Mouse (Mus musculus): ENCODE measurements at regions not wholly inside any gene's neighbourhood (a gene's known extent, or its start where the extent isn't known, plus 50 kb on each side); places are given as distances from the start of the nearest gene placed in this dataset.

- no peak for ATAC-seq (replicated peaks; ENCODE audit: poor library complexity)
These were observed 105.4 kb upstream of the Mroh9 start for GRCm38 (mm10) chr1:163190841-163191240.

DNA sequence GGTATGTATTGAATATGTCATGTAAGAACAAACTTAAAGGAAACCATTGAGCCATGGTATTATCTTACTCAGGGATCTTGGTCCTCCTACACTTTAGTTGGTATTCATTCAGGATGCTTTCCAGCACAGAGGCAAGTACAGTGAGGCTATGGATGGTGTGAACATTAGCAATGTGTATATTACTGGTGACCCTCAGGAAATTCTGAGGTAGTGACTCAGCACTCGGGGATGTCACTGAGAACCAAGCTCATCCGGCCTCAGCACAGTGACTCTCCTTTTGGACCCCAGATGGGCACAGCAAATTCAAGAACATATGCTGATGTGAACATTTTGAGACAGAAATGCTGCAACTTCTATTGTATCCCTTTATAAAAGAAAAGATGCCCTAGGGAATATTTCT, 96.4 kb upstream of the Mroh9 start:
- ATAC-seq (replicated peaks; ENCODE audit: poor library complexity) = no peak

DNA sequence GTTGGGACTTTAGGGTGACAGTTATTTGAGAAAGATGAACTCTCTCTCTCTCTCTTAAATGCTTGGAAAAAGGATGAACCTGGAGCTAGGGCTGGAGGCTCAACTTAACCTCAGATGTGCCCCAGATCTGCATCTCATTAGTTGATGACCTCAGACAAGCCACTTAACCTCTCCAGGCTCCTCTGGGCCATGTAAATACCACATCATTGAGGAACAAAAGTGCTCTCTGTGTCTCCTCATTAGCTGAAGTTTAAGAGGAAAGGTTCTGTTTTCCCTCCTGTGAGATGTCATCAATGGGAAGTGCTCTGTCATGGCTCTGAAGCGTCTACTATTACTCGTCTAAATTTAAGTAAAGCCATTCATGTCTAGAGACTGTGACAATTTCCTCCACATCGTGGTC, 91.5 kb upstream of the Mroh9 start:
- no peak for ATAC-seq (replicated peaks; ENCODE audit: poor library complexity)

- no peak for ATAC-seq (replicated peaks; ENCODE audit: poor library complexity)
These were observed 81.6 kb upstream of the Mroh9 start for GRCm38 (mm10) chr1:163167051-163167450.

GRCm38 (mm10) chr1:163163636-163164035, 78.2 kb upstream of the Mroh9 start:
- ATAC-seq (replicated peaks; ENCODE audit: poor library complexity) = no peak

- no peak for ATAC-seq (replicated peaks; ENCODE audit: poor library complexity)
These were observed 74.4 kb upstream of the Mroh9 start for GRCm38 (mm10) chr1:163159911-163160310.

GRCm38 (mm10) chr1:163158491-163158890, 73.0 kb upstream of the Mroh9 start:
- no peak for ATAC-seq (replicated peaks; ENCODE audit: poor library complexity)

- peak; percentile 98 for ATAC-seq (replicated peaks; ENCODE audit: poor library complexity)
These were observed 64.9 kb upstream of the Mroh9 start for GRCm38 (mm10) chr1:163150203-163150855.

DNA sequence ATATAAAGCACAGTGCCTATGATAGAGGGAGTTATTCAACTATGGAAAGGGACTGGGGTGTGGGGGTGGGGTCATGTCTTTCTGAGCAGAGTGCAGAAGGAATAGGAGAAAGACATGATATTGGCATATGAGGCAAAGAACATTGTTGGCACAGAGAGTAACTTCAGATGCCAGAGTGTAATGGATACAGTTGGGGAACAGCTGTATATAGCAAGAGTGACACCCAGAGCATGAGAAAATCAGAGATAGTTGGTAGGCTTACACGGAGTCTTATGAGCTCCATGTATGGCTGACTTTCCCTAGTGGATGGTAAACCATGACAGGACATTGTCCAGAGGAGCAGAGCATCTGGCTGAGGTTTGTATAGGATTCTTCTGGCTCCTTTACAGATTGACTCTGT, 61.2 kb upstream of the Mroh9 start:
- no peak for ATAC-seq (replicated peaks; ENCODE audit: poor library complexity)

DNA sequence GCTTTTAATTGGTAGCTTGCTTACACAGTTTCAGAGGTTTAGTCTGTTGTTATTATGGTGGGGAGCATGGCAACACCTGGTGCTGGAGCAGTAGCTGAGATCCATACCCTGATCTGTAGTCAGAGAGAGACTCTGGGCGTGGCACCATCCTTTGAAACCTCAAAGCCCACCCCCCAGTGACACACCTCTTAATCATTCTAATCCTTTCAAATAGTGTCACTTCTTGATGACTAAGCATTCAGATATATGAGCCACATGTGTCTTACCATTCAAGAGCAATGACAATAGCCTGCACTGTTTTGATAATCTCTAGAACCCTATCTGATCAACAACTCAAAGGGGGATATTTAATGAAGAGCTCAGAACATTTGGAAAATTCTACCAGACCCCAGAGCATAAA, 57.6 kb upstream of the Mroh9 start:
- no peak for ATAC-seq (replicated peaks; ENCODE audit: poor library complexity)

GRCm38 (mm10) chr1:163141471-163141870, 56.0 kb upstream of the Mroh9 start:
- no peak for ATAC-seq (replicated peaks; ENCODE audit: poor library complexity)

DNA sequence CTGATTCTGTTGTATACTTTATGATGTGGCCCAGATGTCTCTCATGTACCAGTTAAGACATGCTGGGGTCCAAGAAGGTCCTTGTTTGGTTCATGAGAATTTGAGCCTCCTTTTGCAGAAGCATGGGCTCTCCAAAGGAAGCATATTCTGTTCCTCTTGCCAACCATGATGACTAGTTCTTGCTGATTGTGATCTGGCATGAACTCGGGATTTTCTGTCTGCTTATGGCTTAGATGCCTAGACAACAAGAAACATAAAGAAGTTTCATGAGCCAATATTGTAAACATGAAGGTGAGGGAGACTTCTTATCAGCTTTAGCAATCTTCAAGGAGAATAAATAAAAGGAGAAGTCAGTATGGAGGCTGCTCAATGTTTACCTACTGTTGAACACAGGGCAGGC, 52.7 kb upstream of the Mroh9 start:
- ATAC-seq (replicated peaks; ENCODE audit: poor library complexity) = no peak
